Mouse (Mus musculus) CH12.LX (cell line): ENCODE results near the gene Thrb. TPM values are rescaled to one million over a fixed set of nuclear protein-coding genes. Genes with fewer than 3 reads are reported as not detected.

Experiments used
- DNase-seq: peaks from one replicate; pipeline ENCODE4 v3.0.0-alpha.2; 2013; ENCODE audit errors: extremely low read depth
- H3K27ac ChIP-seq: 2 replicates; pipeline ENCODE4 v1.5.1; 2012; ENCODE audit warnings: low read depth, mild to moderate bottlenecking, control low read depth, moderate library complexity; ENCODE audit not compliant: insufficient read depth
- H3K27me3 ChIP-seq: replicated peaks from 2 replicates; pipeline ENCODE3; 2012; ENCODE audit warnings: inconsistent platforms
- H3K36me3 ChIP-seq, 2 experiments: replicated peaks in 1 of 2; 2 replicates each; pipeline versions ENCODE3 to v1.6.1; 2012; ENCODE audit warnings: inconsistent platforms in 1 of 2, low read length in 1 of 2, mild to moderate bottlenecking in 1 of 2, mixed read lengths in 1 of 2, moderate library complexity in 1 of 2; ENCODE audit not compliant: control insufficient read depth in 1 of 2, insufficient read depth in 1 of 2
- H3K4me1 ChIP-seq, 2 experiments: 2 replicates each; pipeline ENCODE4 v1.6.1; 2012; ENCODE audit warnings: inconsistent platforms in 1 of 2, moderate library complexity in 1 of 2; ENCODE audit not compliant: insufficient read depth in 2 of 2, control insufficient read depth in 1 of 2
- H3K4me2 ChIP-seq: 2 replicates; pipeline ENCODE4 v1.6.1; 2012; ENCODE audit warnings: low read depth, mild to moderate bottlenecking, control low read depth; ENCODE audit not compliant: poor library complexity, insufficient read depth, severe bottlenecking
- H3K4me3 ChIP-seq, 3 experiments: fragments of 150-350 bp in 1 of 3; sonication (generic) in 1 of 3; replicated peaks in 1 of 3; 2 replicates each; pipeline versions ENCODE3 to v1.5.1; 2011 to 2012; ENCODE audit warnings: low read depth in 2 of 3, low read length in 2 of 3, mild to moderate bottlenecking in 2 of 3, moderate library complexity in 2 of 3, control low read depth in 1 of 3, improper control_type of control experiment in 1 of 3, inconsistent platforms in 1 of 3, mixed read lengths in 1 of 3; ENCODE audit not compliant: poor library complexity in 1 of 3
- H3K79me2 ChIP-seq: replicated peaks from 2 replicates; pipeline ENCODE4 v1.6.1; 2012; ENCODE audit warnings: mild to moderate bottlenecking, moderate library complexity; ENCODE audit not compliant: control insufficient read depth, poor library complexity, insufficient read depth, severe bottlenecking; ENCODE audit errors: extremely low read depth
- H3K9ac ChIP-seq: 2 replicates; pipeline ENCODE4 v1.6.1; 2012; ENCODE audit warnings: low read depth, mild to moderate bottlenecking, control low read depth, moderate library complexity; ENCODE audit not compliant: insufficient read depth
- H3K9me3 ChIP-seq: replicated peaks from 2 replicates; pipeline ENCODE3; 2012; ENCODE audit warnings: low read length, inconsistent platforms, mixed read lengths
- BHLHE40 ChIP-seq: IDR thresholded peaks from 2 replicates; pipeline ENCODE4 v1.6.1; 2011; ENCODE audit warnings: mild to moderate bottlenecking, low read depth, low read length, improper control_type of control experiment
- CHD1 ChIP-seq: IDR thresholded peaks from 2 replicates; pipeline ENCODE4 v1.6.1; 2012; ENCODE audit warnings: low read depth, low read length, improper control_type of control experiment, inconsistent platforms
- CHD2 ChIP-seq: IDR thresholded peaks from 2 replicates; pipeline ENCODE4 v1.6.1; 2011; ENCODE audit warnings: low read length, improper control_type of control experiment
- CTCF ChIP-seq, 2 experiments: IDR thresholded peaks in 1 of 2; conservative IDR thresholded peaks in 1 of 2; 2 replicates each; pipeline ENCODE4 v1.5.1; 2011 to 2012; ENCODE audit warnings: low read depth in 2 of 2, low read length in 2 of 2, improper control_type of control experiment in 1 of 2, inconsistent platforms in 1 of 2, mild to moderate bottlenecking in 1 of 2, moderate library complexity in 1 of 2
- GABPA ChIP-seq: IDR thresholded peaks from 2 replicates; pipeline ENCODE4 v1.6.1; 2012; ENCODE audit warnings: low read depth, low read length, improper control_type of control experiment, inconsistent platforms; ENCODE audit not compliant: insufficient replicate concordance
- HCFC1 ChIP-seq: IDR thresholded peaks from 2 replicates; pipeline ENCODE4 v1.6.1; 2012; ENCODE audit warnings: low read depth, mild to moderate bottlenecking, inconsistent platforms, low read length, improper control_type of control experiment
- MEF2A ChIP-seq: IDR thresholded peaks from 2 replicates; pipeline ENCODE4 v1.6.1; 2014; ENCODE audit warnings: low read depth, mild to moderate bottlenecking, inconsistent platforms, low read length, improper control_type of control experiment, borderline replicate concordance
- NELFE ChIP-seq: IDR thresholded peaks from 2 replicates; pipeline ENCODE4 v1.6.1; 2011; ENCODE audit warnings: low read depth, low read length, improper control_type of control experiment
- NRF1 ChIP-seq: IDR thresholded peaks from 2 replicates; pipeline ENCODE4 v1.6.1; 2014; ENCODE audit warnings: low read depth, mild to moderate bottlenecking, inconsistent platforms, low read length, improper control_type of control experiment, moderate library complexity
- POLR2A ChIP-seq: IDR thresholded peaks from 2 replicates; pipeline ENCODE4 v1.6.1; 2011; ENCODE audit warnings: low read depth, mild to moderate bottlenecking, improper control_type of control experiment, low read length
- POLR2AphosphoS2 ChIP-seq: IDR thresholded peaks from 2 replicates; pipeline ENCODE4 v1.6.1; 2011; ENCODE audit warnings: low read depth, low read length, improper control_type of control experiment
- RAD21 ChIP-seq: IDR thresholded peaks from 2 replicates; pipeline ENCODE4 v1.6.1; 2011; ENCODE audit warnings: low read depth, mild to moderate bottlenecking, low read length, improper control_type of control experiment, moderate library complexity
- TCF12 ChIP-seq: IDR thresholded peaks from 2 replicates; pipeline ENCODE4 v1.6.1; 2014; ENCODE audit warnings: low read depth, mild to moderate bottlenecking, inconsistent platforms, low read length, improper control_type of control experiment
- UBTF ChIP-seq: IDR thresholded peaks from 2 replicates; pipeline ENCODE4 v1.6.1; 2012; ENCODE audit warnings: low read depth, mild to moderate bottlenecking, inconsistent platforms, low read length, improper control_type of control experiment, moderate library complexity
- ZC3H11A ChIP-seq: IDR thresholded peaks from 2 replicates; pipeline ENCODE4 v1.6.1; 2012; ENCODE audit warnings: low read depth, mild to moderate bottlenecking, inconsistent platforms, low read length, improper control_type of control experiment
- dilution Hi-C: fragments of 300-500 bp; cut with MboI; formaldehyde crosslinking; loops from 2 replicates; pipeline ENCODE4 v1.14.3; 2020; ENCODE audit warnings: low sequenced_read_pairs; ENCODE audit not compliant: extremely low pct_unique_long_range_greater_than_20kb, extremely low pct_ligation_motif_present
- in situ Hi-C: fragments of 300-500 bp; cut with MboI; formaldehyde crosslinking; loops from 3 replicates; pipeline ENCODE4 v1.14.3; 2019; ENCODE audit warnings: low sequenced_read_pairs, low pct_ligation_motif_present, low pct_unique_long_range_greater_than_20kb, mixed read lengths
- polyA plus RNA-seq: library from polyadenylated mRNA; unstranded; fragments of >175 nt; gene quantifications from 2 replicates; pipeline ENCODE4 v1.2.1, GENCODE M21; 2012; ENCODE audit warnings: low read depth; ENCODE audit not compliant: insufficient read length
- total RNA-seq, 2 experiments: library from RNA; depleted of rRNA; stranded (reverse); fragments of 300-350 nt in 1 of 2; fragments of >200 nt in 1 of 2; gene quantifications; 2 replicates each; pipeline ENCODE4 v1.2.3; 2012 to 2014

Thrb gene
- total and polyA plus RNA-seq, 3 experiments: 0.56 to 1.6 (median 0.60) TPM

- no peak for TF ChIP-seq HCFC1
- TF ChIP-seq POLR2A: no peak
- TF ChIP-seq UBTF: no peak
- dilution Hi-C loops (no loop called here), in situ Hi-C loops (no loop called here)
- H3K4me2 ChIP-seq: no peak overlapping the region
- no peaks in the 10 kb centered on the region for H3K79me2 ChIP-seq
- no peak overlapping the region for H3K9ac ChIP-seq
- DNase-seq: no peak
- H3K4me1 ChIP-seq: no peaks in the 10 kb centered on the region
- H3K27ac ChIP-seq: no peak overlapping the region
- H3K27me3 ChIP-seq: no peaks in the 10 kb centered on the region
- H3K36me3 ChIP-seq: no peaks in the 10 kb centered on the region
- no peaks in the 10 kb centered on the region for H3K9me3 ChIP-seq
- H3K4me3 ChIP-seq: no peak overlapping the region
Measured at GRCm38 (mm10) chr14:17835738-17836137, 175.7 kb downstream of the Thrb start.

- dilution Hi-C loops (no loop called here), in situ Hi-C loops (no loop called here)
- Histone ChIP-seq H3K79me2 (no peaks in the 10 kb centered on the region), H3K9me3 (no peaks in the 10 kb centered on the region), H3K27me3 (no peaks in the 10 kb centered on the region), H3K4me2 (no peak overlapping the region), H3K4me3 (no peak overlapping the region), H3K4me1 (no peaks in the 10 kb centered on the region), H3K27ac (no peak overlapping the region), H3K9ac (no peak overlapping the region), H3K36me3 (no peaks in the 10 kb centered on the region)
- TF ChIP-seq MEF2A (no peak), CTCF (conservative IDR thresholded peaks at IDR 0.05 in 1 of 2, IDR thresholded peaks at IDR 0.05 in 1 of 2; ENCODE audit: low read depth in 2 of 2, low read length in 2 of 2) (no peak), NRF1 (no peak), CHD1 (no peak), RAD21 (no peak), GABPA (no peak), ZC3H11A (no peak), BHLHE40 (no peak), POLR2A (no peak), NELFE (no peak), POLR2AphosphoS2 (no peak), TCF12 (no peak), CHD2 (no peak)
- no peak for DNase-seq
Measured at GRCm38 (mm10) chr14:17836766-17837165, 176.7 kb downstream of the Thrb start.
